ENCODE assay signal across 8 mouse cellular contexts in the genomic region with DNA sequence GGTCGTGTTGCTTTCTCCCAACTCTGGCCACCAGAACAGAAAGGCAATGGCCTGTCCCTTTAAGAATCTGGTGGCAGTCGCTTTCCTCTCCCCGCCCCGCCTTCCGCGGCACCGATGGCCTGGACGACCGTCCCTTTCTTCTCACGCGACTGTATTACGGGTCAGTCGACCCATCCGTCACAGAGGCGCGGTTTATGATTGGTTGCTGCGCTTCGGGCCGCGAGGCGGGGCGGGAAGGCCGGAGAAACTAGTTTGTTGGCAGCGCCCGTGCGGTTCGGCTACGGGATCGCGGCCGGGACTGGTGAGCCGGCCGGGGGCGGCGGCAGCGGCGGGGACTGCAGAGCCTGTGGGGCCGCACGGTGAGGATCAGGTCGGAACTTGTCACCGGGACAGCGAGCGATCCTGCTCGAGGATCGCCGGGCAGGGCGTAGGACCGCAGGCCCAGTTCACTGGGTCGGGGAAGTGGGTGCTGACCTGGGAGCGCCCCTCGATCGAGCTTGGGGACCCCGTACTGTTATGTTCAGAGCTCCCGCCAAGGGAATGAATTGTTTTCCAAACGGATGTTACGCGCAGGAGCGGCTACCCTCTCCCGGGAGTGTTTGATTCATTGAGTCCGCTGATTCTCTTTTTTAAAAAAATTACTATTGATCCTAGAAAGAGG. TPM values are rescaled to one million over a fixed set of nuclear protein-coding genes. Genes with fewer than 3 reads are reported as not detected.
A peak's percentile ranks its signal among the peaks of the same experiment; 100 is the strongest.
DNase-seq lines count a peak whose midpoint lies in the region; ATAC-seq lines count a peak whose summit lies in the region.

Klhl25 (plus strand) TSS at position 196 of the 661 bp plus-strand sequence.

- ATAC-seq in hindbrain, embryonic 16.5 days, result peak; percentile 94

- peaks cover 44% of the 10 kb centered on the region for H3K79me2 ChIP-seq in macrophage (ENCODE audit: inconsistent target)

- WGBS in hindbrain, embryonic 16.5 days, result under 1% methylated on average over 60 of the region's 60 CpGs
- WGBS in macrophage (ENCODE audit: missing documents), result under 1% methylated on average over 59 of the region's 60 CpGs

- H3K9me3 ChIP-seq in hindbrain, embryonic 16.5 days (ENCODE audit: control insufficient read depth, low read length), result no peaks in the 10 kb centered on the region

- H3K27me3 ChIP-seq in hindbrain, embryonic 16.5 days (replicated peaks; ENCODE audit: control insufficient read depth, insufficient read depth, low read length), result no peaks in the 10 kb centered on the region

- H3K4me1 ChIP-seq in hindbrain, embryonic 16.5 days (ENCODE audit: control insufficient read depth, insufficient read depth, low read depth, low read length), result peaks cover 20% of the 10 kb centered on the region

- H3K9ac ChIP-seq in hindbrain, embryonic 16.5 days (ENCODE audit: low read depth, low read length), result peak within 1 kb of the TSS; percentile 79

- H3K36me3 ChIP-seq in hindbrain, embryonic 16.5 days (ENCODE audit: control insufficient read depth, insufficient read depth, low read length), result no peaks in the 10 kb centered on the region
- no peaks in the 10 kb centered on the region; the same call in 1 of the 2 replicates for H3K36me3 ChIP-seq in macrophage (ENCODE audit: inconsistent target)

- H3K4me3 ChIP-seq in hindbrain, embryonic 16.5 days (ENCODE audit: low read length), result peak within 1 kb of the TSS; percentile 78
- peak within 1 kb of the TSS; percentile 89 for H3K4me3 ChIP-seq in macrophage (ENCODE audit: inconsistent target)

- peak within 1 kb of the TSS; percentile 88 for H3K4me2 ChIP-seq in hindbrain, embryonic 16.5 days (ENCODE audit: low read length)

- H3K27ac ChIP-seq in hindbrain, embryonic 16.5 days (ENCODE audit: low read depth, low read length), result peak within 1 kb of the TSS; percentile 82
- peak within 1 kb of the TSS; percentile 51 for H3K27ac ChIP-seq in macrophage

- DNase-seq in WW6 (ENCODE audit: low read depth, low spot score), result peak; percentile 90
- peak; percentile 94 to 97 for DNase-seq in cerebellum, postnatal 4 days (ENCODE audit: low spot score in 2 of 2)
- peak; percentile 99 for DNase-seq in gastrocnemius, adult 18-20 months (ENCODE audit: low spot score)
- peak; percentile 97 for DNase-seq in left cerebral cortex, adult 18-20 months (ENCODE audit: low spot score in 2 of 2)
- DNase-seq in right cerebral cortex, adult 18-20 months, result peak; percentile 96
- DNase-seq in urinary bladder, postnatal 10 days (ENCODE audit: low spot score), result peak; percentile 92

RNA-seq across cellular contexts. Expression of gene Klhl25, which starts in this region (rescaled TPM):
- total RNA-seq in gastrocnemius, adult 18-20 months (2021), result 1 to 10 TPM; 2.6 to 3.2 TPM
- polyA plus RNA-seq in hindbrain, embryonic 16.5 days (2015; fragmentation: Nextera tagmentation; extraction: Ambion mirVana), result 30.8 and 33.0 TPM in 2 replicates
- total RNA-seq in left cerebral cortex, adult 18-20 months (2021), result 10 to 100 TPM in 1 of 2 experiments, 1 to 10 TPM in 1; 9.5 to 10.1 TPM
- total RNA-seq in macrophage (2018; cell fraction: chromatin; rRNA removed), result 100 to 1,000 TPM in 5 of 26 experiments, 10 to 100 TPM in 18, 1 to 10 TPM in 3; 7.8 to 337 (median 23.7) TPM
- total RNA-seq in macrophage (2018; cell fraction: cytosol; rRNA removed), result 10 to 100 TPM in 15 of 26 experiments, 1 to 10 TPM in 11; 6.3 to 85.8 (median 10.7) TPM
- 100 to 1,000 TPM in 5 of 26 experiments, 10 to 100 TPM in 20, 1 to 10 TPM in 1; 5.2 to 194 (median 24.0) TPM for total RNA-seq in macrophage (2018; cell fraction: nucleus; rRNA removed)
- polyA plus RNA-seq in macrophage (2018), result 4.5 to 9.8 TPM (median 9.4 TPM) in 3 replicates

Comparison
In these comparisons a context has a peak if more than half of its experiments do, and no peak if none do; other contexts are left out.
1. Peak in every context shown above with its lines: DNase-seq, ATAC-seq, H3K4me3 ChIP-seq and H3K27ac ChIP-seq.